Mouse (Mus musculus) heart, embryonic 11.5 days (tissue): Measurements from ENCODE around the gene Gm28551. TPM values are rescaled to one million over a fixed set of nuclear protein-coding genes. Genes with fewer than 3 reads are reported as not detected.

Experiments used
- ATAC-seq: fragments of 200-750 bp; cut with Nextera tagmentation; replicated peaks from 2 replicates; pipeline ENCODE4 v1.8.0; 2017; ENCODE audit warnings: moderate library complexity; ENCODE audit not compliant: insufficient number of reproducible peaks, low FRiP score, low TSS enrichment
- H3K27ac ChIP-seq: fragments of 300-500 bp; sonication (generic); 2 replicates; pipeline ENCODE4 v1.5.1; 2014; ENCODE audit warnings: mild to moderate bottlenecking, low read depth, low read length
- H3K27me3 ChIP-seq: fragments of 300-500 bp; sonication (generic); 2 replicates; pipeline ENCODE4 v1.6.1; 2014; ENCODE audit warnings: mild to moderate bottlenecking, low read length, mixed read lengths; ENCODE audit not compliant: control insufficient read depth, insufficient read depth
- H3K36me3 ChIP-seq: fragments of 300-500 bp; sonication (generic); 2 replicates; pipeline ENCODE4 v1.6.1; 2014; ENCODE audit warnings: mild to moderate bottlenecking, low read length, moderate library complexity, mixed read lengths; ENCODE audit not compliant: control insufficient read depth, insufficient read depth
- H3K4me1 ChIP-seq: fragments of 300-500 bp; sonication (generic); 2 replicates; pipeline ENCODE4 v1.6.1; 2014; ENCODE audit warnings: low read length; ENCODE audit not compliant: control insufficient read depth, insufficient read depth
- H3K4me2 ChIP-seq: fragments of 300-500 bp; sonication (generic); 2 replicates; pipeline ENCODE4 v1.6.1; 2014; ENCODE audit warnings: mild to moderate bottlenecking, moderate library complexity
- H3K4me3 ChIP-seq: fragments of 300-500 bp; sonication (generic); 2 replicates; pipeline ENCODE4 v1.5.1; 2014; ENCODE audit warnings: low read depth, low read length
- H3K9ac ChIP-seq: fragments of 300-500 bp; sonication (generic); 2 replicates; pipeline ENCODE4 v1.6.1; 2014; ENCODE audit warnings: mild to moderate bottlenecking, low read depth, low read length, moderate library complexity
- H3K9me3 ChIP-seq: fragments of 300-500 bp; sonication (generic); replicated peaks from 2 replicates; pipeline ENCODE4 v1.6.1; 2016; ENCODE audit warnings: low read length; ENCODE audit not compliant: control insufficient read depth
- WGBS: fragments of 180-500 bp; shearing (Covaris S2); extraction: QIAGEN DNeasy Blood & Tissue Kit; methylation state at CpG from one replicate; pipeline ENCODE4 v1.1.7; 2014; ENCODE audit not compliant: insufficient replicate concordance; 5-methylcytosine and 5-hydroxymethylcytosine counted together
- polyA plus RNA-seq: library from polyadenylated mRNA; unstranded; fragments of >200 nt; fragmentation: Nextera tagmentation; extraction: Ambion mirVana; gene quantifications from 2 replicates; pipeline ENCODE4 v1.2.1, GENCODE M21; 2014

Gm28551 gene
- polyA plus RNA-seq, 1 experiment from 2014 or later = 0.33 TPM

- Histone ChIP-seq H3K4me3 (no peak overlapping the region), H3K27me3 (no peaks in the 10 kb centered on the region), H3K36me3 (no peaks in the 10 kb centered on the region; the same call in 1 of the 2 replicates), H3K4me2 (no peak overlapping the region), H3K4me1 (no peaks in the 10 kb centered on the region), H3K9ac (no peak overlapping the region), H3K9me3 (no peaks in the 10 kb centered on the region), H3K27ac (no peak overlapping the region)
- no peak for ATAC-seq
- 84% methylated on average over 4 of the region's 4 CpGs for WGBS
Measured at GRCm38 (mm10) chr1:53300506-53300905, 52.0 kb downstream of the Gm28551 start.

GRCm38 (mm10) chr1:53296581-53297383 is 55.7 kb downstream of the Gm28551 start, which contains the start of the genes Pms1, Ormdl1 and Gm28778:
TSS of gene Pms1 (minus strand) at chr1:53297018.
TSS of gene Ormdl1 (plus strand) at chr1:53297095.
TSS of gene Gm28778 (plus strand) at chr1:53297111.
- Histone ChIP-seq H3K4me2 (peak within 1 kb of the TSS; percentile 72), H3K9me3 (no peaks in the 10 kb centered on the region), H3K4me3 (peak within 1 kb of the TSS; percentile 85), H3K27ac (peak within 1 kb of the TSS; percentile 93), H3K9ac (peak within 1 kb of the TSS; percentile 92), H3K36me3 (no peaks in the 10 kb centered on the region), H3K4me1 (no peaks in the 10 kb centered on the region), H3K27me3 (no peaks in the 10 kb centered on the region)
- ATAC-seq = peak; percentile 100
- under 1% methylated on average over 66 of the region's 66 CpGs for WGBS

- H3K36me3 ChIP-seq = no peaks in the 10 kb centered on the region
- no peaks in the 10 kb centered on the region for H3K4me1 ChIP-seq
- H3K9me3 ChIP-seq = no peaks in the 10 kb centered on the region
- H3K4me2 ChIP-seq = no peak overlapping the region
- H3K9ac ChIP-seq = no peak overlapping the region
- H3K27me3 ChIP-seq = no peaks in the 10 kb centered on the region
- whole genome bisulfite sequencing = 72% methylated on average over 3 of the region's 3 CpGs
- ATAC-seq = no peak
- H3K27ac ChIP-seq = no peak overlapping the region
- no peak overlapping the region for H3K4me3 ChIP-seq
Measured at GRCm38 (mm10) chr1:53291197-53291596, 61.3 kb downstream of the Gm28551 start.

Other genes with a start within 250 kb of the Gm28551 start
- gene 1700019A02Rik, start 165.0 kb downstream of the Gm28551 start, polyA plus RNA-seq = not detected in 2 replicates
- gene Pms1, start 55.6 kb downstream of the Gm28551 start, polyA plus RNA-seq = 14.5 and 15.2 TPM in 2 replicates
- gene Ormdl1, start 55.6 kb downstream of the Gm28551 start, polyA plus RNA-seq = 51.2 and 58.2 TPM in 2 replicates
- gene Gm28778, start 55.6 kb downstream of the Gm28551 start, polyA plus RNA-seq = not detected in 2 replicates
- gene Osgepl1, start 39.0 kb downstream of the Gm28551 start, polyA plus RNA-seq = 29.3 and 30.9 TPM in 2 replicates
- not detected in 2 replicates for gene Asdurf, start within 50 bp of the Gm28551 start, polyA plus RNA-seq
- 86.6 and 89.9 TPM in 2 replicates for gene Asnsd1, start 85 bp upstream of the Gm28551 start, polyA plus RNA-seq